Mouse (Mus musculus) MEL (cell line): Measurements from ENCODE around the gene Sept12. TPM values are rescaled to one million over a fixed set of nuclear protein-coding genes. Genes with fewer than 3 reads are reported as not detected.

ENCODE experiments used
- DNase-seq: peaks from one replicate; pipeline ENCODE4 v3.0.0; 2011; ENCODE audit warnings: low read depth, low spot score
- H3K27ac ChIP-seq: 2 replicates; pipeline ENCODE4 v1.5.1; 2012; ENCODE audit warnings: low read depth, mild to moderate bottlenecking, control low read depth, low read length, moderate library complexity; ENCODE audit not compliant: control insufficient read depth
- H3K27me3 ChIP-seq, 2 experiments: fragments of 150-350 bp in 1 of 2; sonication (generic) in 1 of 2; 2 replicates each; pipeline ENCODE4 v1.6.1; 2012; ENCODE audit warnings: low read length in 2 of 2, mild to moderate bottlenecking in 2 of 2, improper control_type of control experiment in 1 of 2, moderate library complexity in 1 of 2; ENCODE audit not compliant: insufficient read depth in 2 of 2, control insufficient read depth in 1 of 2
- H3K36me3 ChIP-seq, 2 experiments: 2 replicates each; pipeline ENCODE4 v1.6.1; 2012 to 2014; ENCODE audit warnings: low read length in 2 of 2, improper control_type of control experiment in 1 of 2, inconsistent platforms in 1 of 2, mild to moderate bottlenecking in 1 of 2; ENCODE audit not compliant: insufficient read depth in 2 of 2, control insufficient read depth in 1 of 2
- H3K4me1 ChIP-seq, 2 experiments: fragments of 150-350 bp in 1 of 2; sonication (generic) in 1 of 2; 2 replicates each; pipeline ENCODE4 v1.6.1; 2012; ENCODE audit warnings: low read length in 2 of 2, improper control_type of control experiment in 1 of 2, mild to moderate bottlenecking in 1 of 2; ENCODE audit not compliant: insufficient read depth in 2 of 2, control insufficient read depth in 1 of 2
- H3K4me3 ChIP-seq, 2 experiments: fragments of 150-350 bp in 1 of 2; sonication (generic) in 1 of 2; 2 replicates each; pipeline ENCODE4 v1.5.1; 2012; ENCODE audit warnings: low read depth in 2 of 2, low read length in 2 of 2, mild to moderate bottlenecking in 2 of 2, moderate library complexity in 2 of 2, control low read depth in 1 of 2, improper control_type of control experiment in 1 of 2; ENCODE audit not compliant: control insufficient read depth in 1 of 2, insufficient read depth in 1 of 2
- H3K79me2 ChIP-seq: 2 replicates; pipeline ENCODE4 v1.6.1; 2012; ENCODE audit warnings: mild to moderate bottlenecking, low read length, moderate library complexity; ENCODE audit not compliant: control insufficient read depth, poor library complexity, insufficient read depth
- H3K9ac ChIP-seq: 2 replicates; pipeline ENCODE4 v1.6.1; 2012; ENCODE audit warnings: low read depth, mild to moderate bottlenecking, control low read depth, low read length, moderate library complexity; ENCODE audit not compliant: control insufficient read depth, poor library complexity, severe bottlenecking
- H3K9me3 ChIP-seq: fragments of 150-350 bp; sonication (generic); replicated peaks from 2 replicates; pipeline ENCODE4 v1.6.1; 2012; ENCODE audit warnings: mild to moderate bottlenecking, low read length, improper control_type of control experiment, moderate library complexity; ENCODE audit not compliant: insufficient read depth
- BHLHE40 ChIP-seq: IDR thresholded peaks from 2 replicates; pipeline ENCODE4 v1.6.1; 2012; ENCODE audit warnings: low read depth, mild to moderate bottlenecking, inconsistent platforms, low read length, improper control_type of control experiment, borderline replicate concordance
- CHD1 ChIP-seq: IDR thresholded peaks from 2 replicates; pipeline ENCODE4 v1.6.1; 2012; ENCODE audit warnings: low read depth, mild to moderate bottlenecking, inconsistent platforms, low read length, improper control_type of control experiment
- ELF1 ChIP-seq: IDR thresholded peaks from 2 replicates; pipeline ENCODE4 v1.6.1; 2014; ENCODE audit warnings: low read depth, mild to moderate bottlenecking, inconsistent platforms, low read length, improper control_type of control experiment, moderate library complexity
- ETS1 ChIP-seq: IDR thresholded peaks from 2 replicates; pipeline ENCODE4 v1.6.1; 2012; ENCODE audit warnings: low read depth, mild to moderate bottlenecking, inconsistent platforms, low read length, improper control_type of control experiment, moderate library complexity
- HCFC1 ChIP-seq: IDR thresholded peaks from 2 replicates; pipeline ENCODE4 v1.6.1; 2012; ENCODE audit warnings: low read depth, mild to moderate bottlenecking, inconsistent platforms, low read length, improper control_type of control experiment, moderate library complexity
- KAT2A ChIP-seq: conservative IDR thresholded peaks from 2 replicates; pipeline ENCODE4 v1.6.1; 2012; ENCODE audit warnings: low read depth, low read length, improper control_type of control experiment, inconsistent platforms
- MAX ChIP-seq: IDR thresholded peaks from 2 replicates; pipeline ENCODE4 v1.6.1; 2011; ENCODE audit warnings: low read length, improper control_type of control experiment
- MYB ChIP-seq: IDR thresholded peaks from 2 replicates; pipeline ENCODE4 v1.6.1; 2011; ENCODE audit warnings: mild to moderate bottlenecking, low read depth, low read length, improper control_type of control experiment
- MYC ChIP-seq: IDR thresholded peaks from 2 replicates; pipeline ENCODE4 v1.6.1; 2011; ENCODE audit warnings: low read depth, mild to moderate bottlenecking, low read length, improper control_type of control experiment, moderate library complexity
- NELFE ChIP-seq: IDR thresholded peaks from 2 replicates; pipeline ENCODE4 v1.6.1; 2011; ENCODE audit warnings: low read depth, low read length, improper control_type of control experiment
- POLR2AphosphoS5 ChIP-seq: IDR thresholded peaks from 2 replicates; pipeline ENCODE4 v1.6.1; 2012; ENCODE audit warnings: low read depth, borderline replicate concordance, mild to moderate bottlenecking, inconsistent platforms, low read length, moderate library complexity, mixed read lengths
- RAD21 ChIP-seq: IDR thresholded peaks from 2 replicates; pipeline ENCODE4 v1.6.1; 2011; ENCODE audit warnings: mild to moderate bottlenecking, low read depth, low read length, improper control_type of control experiment
- TAL1 ChIP-seq: IDR thresholded peaks from 2 replicates; pipeline ENCODE4 v1.6.1; 2012; ENCODE audit warnings: mild to moderate bottlenecking, inconsistent platforms, low read length, moderate library complexity, mixed read lengths
- TBP ChIP-seq: IDR thresholded peaks from 2 replicates; pipeline ENCODE4 v1.8.0; 2011; ENCODE audit warnings: low read depth, low read length, improper control_type of control experiment
- UBTF ChIP-seq: IDR thresholded peaks from 2 replicates; pipeline ENCODE4 v1.6.1; 2012; ENCODE audit warnings: low read depth, mild to moderate bottlenecking, inconsistent platforms, low read length, improper control_type of control experiment, moderate library complexity, borderline replicate concordance; ENCODE audit not compliant: insufficient read depth
- USF1 ChIP-seq: IDR thresholded peaks from 2 replicates; pipeline ENCODE4 v1.6.1; 2014; ENCODE audit warnings: low read depth, mild to moderate bottlenecking, inconsistent platforms, low read length, improper control_type of control experiment, moderate library complexity
- ZNF384 ChIP-seq: IDR thresholded peaks from 2 replicates; pipeline ENCODE4 v1.6.1; 2012; ENCODE audit warnings: low read depth, mild to moderate bottlenecking, inconsistent platforms, low read length, improper control_type of control experiment
- polyA plus RNA-seq, 2 experiments: library from polyadenylated mRNA; stranded (reverse) in 1 of 2; unstranded in 1 of 2; fragments of >175 nt in 1 of 2; fragments of >200 nt in 1 of 2; gene quantifications; 2 replicates each; pipeline versions ENCODE4 v1.2.1 to v1.2.4; 2012; ENCODE audit warnings: low replicate concordance in 2 of 2, low read depth in 1 of 2; ENCODE audit not compliant: insufficient read length in 2 of 2, insufficient read depth in 1 of 2, missing spikeins in 1 of 2
- total RNA-seq: library from RNA; depleted of rRNA; stranded (reverse); fragments of 300-350 nt; gene quantifications from 2 replicates; pipeline ENCODE4 v1.2.3, GENCODE M21; 2012

Sept12 gene
- total and polyA plus RNA-seq, 3 experiments = 0.07 TPM; not detected in 2

- Histone ChIP-seq H3K4me1 (no peaks in the 10 kb centered on the region), H3K27me3 (peaks cover 0 to 3% of the 10 kb centered on the region in 2 experiments; a peak in 2 of 4 replicates), H3K36me3 (no peaks in the 10 kb centered on the region), H3K9me3 (no peaks in the 10 kb centered on the region), H3K9ac (no peak overlapping the region), H3K27ac (no peak overlapping the region), H3K4me3 (no peak overlapping the region), H3K79me2 (no peaks in the 10 kb centered on the region)
- no peak for DNase-seq
- no peak for TF ChIP-seq UBTF
- TF ChIP-seq MYC = no peak
- TF ChIP-seq ZNF384 = no peak
- TF ChIP-seq ETS1 = no peak
- TF ChIP-seq RAD21 = no peak
- no peak for TF ChIP-seq TAL1
- no peak for TF ChIP-seq TBP
- TF ChIP-seq NELFE = no peak
- no peak for TF ChIP-seq CHD1
- no peak for TF ChIP-seq POLR2AphosphoS5
- TF ChIP-seq ELF1 = no peak
- TF ChIP-seq HCFC1 = no peak
- TF ChIP-seq MYB = no peak
- no peak for TF ChIP-seq BHLHE40
- TF ChIP-seq USF1 = no peak
- TF ChIP-seq KAT2A = no peak
- no peak for TF ChIP-seq MAX
Observed at GRCm38 (mm10) chr16:4978275-4979051, 19.2 kb downstream of the Sept12 start.

GRCm38 (mm10) chr16:4976180-4976579, 21.5 kb downstream of the Sept12 start:
- Histone ChIP-seq H3K9me3 (no peaks in the 10 kb centered on the region), H3K36me3 (no peaks in the 10 kb centered on the region), H3K79me2 (no peaks in the 10 kb centered on the region), H3K4me3 (no peak overlapping the region), H3K9ac (no peak overlapping the region), H3K4me1 (no peaks in the 10 kb centered on the region), H3K27me3 (no peaks in the 10 kb centered on the region), H3K27ac (no peak overlapping the region)
- no peak for TF ChIP-seq USF1
- DNase-seq = no peak
